Mouse (Mus musculus): ENCODE data around the gene Ttc41. TPM values are rescaled to one million over a fixed set of nuclear protein-coding genes. Genes with fewer than 3 reads are reported as not detected.

Gene Ttc41
- total and polyA plus RNA-seq, 2 experiments from 2014 or later, result 1.4 to 2.2 TPM

GRCm38 (mm10) chr10:86744306-86744705 lies 38.7 kb downstream of the Ttc41 start:
- Histone ChIP-seq H3K4me3 (ENCODE audit: low read length) (no peak overlapping the region), H3K4me1 (ENCODE audit: insufficient read depth, low read length) (no peaks in the 10 kb centered on the region), H3K36me3 (ENCODE audit: insufficient read depth, low read length) (no peaks in the 10 kb centered on the region), H3K4me2 (ENCODE audit: low read depth, low read length) (no peak overlapping the region), H3K27ac (no peak overlapping the region), H3K9me3 (ENCODE audit: low read length) (no peaks in the 10 kb centered on the region), H3K9ac (replicated peaks; ENCODE audit: low read length) (no peak overlapping the region), H3K27me3 (ENCODE audit: insufficient read depth, low read length) (no peaks in the 10 kb centered on the region)
- DNase-seq (ENCODE audit: low spot score) (no peak), ATAC-seq (no peak)
- WGBS, result 89% methylated on average over 7 of the region's 7 CpGs
- no peak for TF ChIP-seq CTCF (IDR thresholded peaks at IDR 0.05; ENCODE audit: low read depth)

GRCm38 (mm10) chr10:86755816-86756502 lies 50.3 kb downstream of the Ttc41 start:
- TF ChIP-seq CTCF (IDR thresholded peaks at IDR 0.05; ENCODE audit: low read depth), result no peak
- 78% methylated on average over 6 of the region's 6 CpGs for WGBS
- no peak for ATAC-seq

GRCm38 (mm10) chr10:86757724-86758123 lies 52.1 kb downstream of the Ttc41 start:
- WGBS, result 94% methylated on average over 1 of the region's 1 CpGs

More at GRCm38 (mm10) chr10:86755816-86756502, 50.3 kb downstream of the Ttc41 start:
- H3K27ac ChIP-seq, result no peak overlapping the region
- DNase-seq (ENCODE audit: low spot score), result no peak
- H3K27me3 ChIP-seq (ENCODE audit: insufficient read depth, low read length), result no peaks in the 10 kb centered on the region
- no peaks in the 10 kb centered on the region for H3K4me1 ChIP-seq (ENCODE audit: insufficient read depth, low read length)
- no peaks in the 10 kb centered on the region for H3K9me3 ChIP-seq (ENCODE audit: low read length)
- H3K4me2 ChIP-seq (ENCODE audit: low read depth, low read length), result no peak overlapping the region
- no peak overlapping the region for H3K4me3 ChIP-seq (ENCODE audit: low read length)
- H3K9ac ChIP-seq (replicated peaks; ENCODE audit: low read length), result no peak overlapping the region
- no peaks in the 10 kb centered on the region for H3K36me3 ChIP-seq (ENCODE audit: insufficient read depth, low read length)

GRCm38 (mm10) chr10:86758211-86758610 lies 52.6 kb downstream of the Ttc41 start:
- H3K4me3 ChIP-seq (ENCODE audit: low read length), result no peak overlapping the region
- no peaks in the 10 kb centered on the region for H3K27me3 ChIP-seq (ENCODE audit: insufficient read depth, low read length)
- no peaks in the 10 kb centered on the region for H3K9me3 ChIP-seq (ENCODE audit: low read length)
- H3K9ac ChIP-seq (replicated peaks; ENCODE audit: low read length), result no peak overlapping the region
- TF ChIP-seq CTCF (IDR thresholded peaks at IDR 0.05; ENCODE audit: low read depth), result no peak
- no peak overlapping the region for H3K4me2 ChIP-seq (ENCODE audit: low read depth, low read length)
- 77% methylated on average over 6 of the region's 6 CpGs for WGBS
- DNase-seq (ENCODE audit: low spot score) (no peak), ATAC-seq (no peak)
- H3K4me1 ChIP-seq (ENCODE audit: insufficient read depth, low read length), result no peaks in the 10 kb centered on the region
- H3K36me3 ChIP-seq (ENCODE audit: insufficient read depth, low read length), result no peaks in the 10 kb centered on the region
- no peak overlapping the region for H3K27ac ChIP-seq

More at GRCm38 (mm10) chr10:86757724-86758123, 52.1 kb downstream of the Ttc41 start:
- H3K4me2 ChIP-seq (ENCODE audit: low read depth, low read length), result no peak overlapping the region
- H3K9me3 ChIP-seq (ENCODE audit: low read length), result no peaks in the 10 kb centered on the region
- DNase-seq (ENCODE audit: low spot score) (no peak), ATAC-seq (no peak)
- no peaks in the 10 kb centered on the region for H3K36me3 ChIP-seq (ENCODE audit: insufficient read depth, low read length)
- H3K27me3 ChIP-seq (ENCODE audit: insufficient read depth, low read length), result no peaks in the 10 kb centered on the region
- H3K4me1 ChIP-seq (ENCODE audit: insufficient read depth, low read length), result no peaks in the 10 kb centered on the region
- no peak overlapping the region for H3K27ac ChIP-seq
- no peak overlapping the region for H3K4me3 ChIP-seq (ENCODE audit: low read length)
- no peak for TF ChIP-seq CTCF (IDR thresholded peaks at IDR 0.05; ENCODE audit: low read depth)
- no peak overlapping the region for H3K9ac ChIP-seq (replicated peaks; ENCODE audit: low read length)

- ATAC-seq (peak; percentile 43; the same call in 1 of the 2 replicates), DNase-seq (ENCODE audit: low spot score) (no peak)
- H3K9me3 ChIP-seq (ENCODE audit: low read length), result no peaks in the 10 kb centered on the region
- no peak overlapping the region for H3K4me2 ChIP-seq (ENCODE audit: low read depth, low read length)
- 60% methylated on average over 1 of the region's 1 CpGs for WGBS
- TF ChIP-seq CTCF (IDR thresholded peaks at IDR 0.05; ENCODE audit: low read depth), result no peak
- no peak overlapping the region for H3K9ac ChIP-seq (replicated peaks; ENCODE audit: low read length)
- no peaks in the 10 kb centered on the region for H3K4me1 ChIP-seq (ENCODE audit: insufficient read depth, low read length)
- H3K27ac ChIP-seq, result no peak overlapping the region
- no peaks in the 10 kb centered on the region for H3K27me3 ChIP-seq (ENCODE audit: insufficient read depth, low read length)
- H3K4me3 ChIP-seq (ENCODE audit: low read length), result no peak overlapping the region
- H3K36me3 ChIP-seq (ENCODE audit: insufficient read depth, low read length), result no peaks in the 10 kb centered on the region
Observed at GRCm38 (mm10) chr10:86761236-86761635, 55.6 kb downstream of the Ttc41 start.

GRCm38 (mm10) chr10:86761722-86762383 lies 56.2 kb downstream of the Ttc41 start:
- H3K36me3 ChIP-seq (ENCODE audit: insufficient read depth, low read length), result no peaks in the 10 kb centered on the region
- no peaks in the 10 kb centered on the region for H3K27me3 ChIP-seq (ENCODE audit: insufficient read depth, low read length)
- no peak overlapping the region for H3K9ac ChIP-seq (replicated peaks; ENCODE audit: low read length)
- no peak for TF ChIP-seq CTCF (IDR thresholded peaks at IDR 0.05; ENCODE audit: low read depth)
- ATAC-seq (peak; percentile 69), DNase-seq (ENCODE audit: low spot score) (peak; percentile 35)
- H3K9me3 ChIP-seq (ENCODE audit: low read length), result no peaks in the 10 kb centered on the region
- no peak overlapping the region for H3K27ac ChIP-seq
- H3K4me3 ChIP-seq (ENCODE audit: low read length), result no peak overlapping the region
- H3K4me2 ChIP-seq (ENCODE audit: low read depth, low read length), result no peak overlapping the region
- no peaks in the 10 kb centered on the region for H3K4me1 ChIP-seq (ENCODE audit: insufficient read depth, low read length)
- 46% methylated on average over 7 of the region's 7 CpGs for WGBS

- Histone ChIP-seq H3K4me3 (ENCODE audit: low read length) (no peak overlapping the region), H3K36me3 (ENCODE audit: insufficient read depth, low read length) (no peaks in the 10 kb centered on the region), H3K4me1 (ENCODE audit: insufficient read depth, low read length) (no peaks in the 10 kb centered on the region), H3K4me2 (ENCODE audit: low read depth, low read length) (no peak overlapping the region), H3K27ac (no peak overlapping the region), H3K9me3 (ENCODE audit: low read length) (no peaks in the 10 kb centered on the region), H3K27me3 (ENCODE audit: insufficient read depth, low read length) (no peaks in the 10 kb centered on the region), H3K9ac (replicated peaks; ENCODE audit: low read length) (no peak overlapping the region)
- 72% methylated on average over 3 of the region's 3 CpGs for WGBS
- DNase-seq (ENCODE audit: low spot score) (no peak), ATAC-seq (no peak; the same call in 1 of the 2 replicates)
- no peak for TF ChIP-seq CTCF (IDR thresholded peaks at IDR 0.05; ENCODE audit: low read depth)
Observed at GRCm38 (mm10) chr10:86762384-86762730, 56.7 kb downstream of the Ttc41 start.
